Mouse (Mus musculus) bone marrow macrophage, adult 2 months (primary cell): ENCODE data around the gene Hamp2.

ENCODE experiments used
- CTCF ChIP-seq: IDR thresholded peaks from 2 replicates; pipeline ENCODE4 v1.5.1; 2012; ENCODE audit warnings: low read depth, mild to moderate bottlenecking, low read length, moderate library complexity
- POLR2A ChIP-seq: IDR thresholded peaks from 2 replicates; pipeline ENCODE4 v1.6.1; 2012; ENCODE audit warnings: mild to moderate bottlenecking, low read depth, low read length, borderline replicate concordance

DNA sequence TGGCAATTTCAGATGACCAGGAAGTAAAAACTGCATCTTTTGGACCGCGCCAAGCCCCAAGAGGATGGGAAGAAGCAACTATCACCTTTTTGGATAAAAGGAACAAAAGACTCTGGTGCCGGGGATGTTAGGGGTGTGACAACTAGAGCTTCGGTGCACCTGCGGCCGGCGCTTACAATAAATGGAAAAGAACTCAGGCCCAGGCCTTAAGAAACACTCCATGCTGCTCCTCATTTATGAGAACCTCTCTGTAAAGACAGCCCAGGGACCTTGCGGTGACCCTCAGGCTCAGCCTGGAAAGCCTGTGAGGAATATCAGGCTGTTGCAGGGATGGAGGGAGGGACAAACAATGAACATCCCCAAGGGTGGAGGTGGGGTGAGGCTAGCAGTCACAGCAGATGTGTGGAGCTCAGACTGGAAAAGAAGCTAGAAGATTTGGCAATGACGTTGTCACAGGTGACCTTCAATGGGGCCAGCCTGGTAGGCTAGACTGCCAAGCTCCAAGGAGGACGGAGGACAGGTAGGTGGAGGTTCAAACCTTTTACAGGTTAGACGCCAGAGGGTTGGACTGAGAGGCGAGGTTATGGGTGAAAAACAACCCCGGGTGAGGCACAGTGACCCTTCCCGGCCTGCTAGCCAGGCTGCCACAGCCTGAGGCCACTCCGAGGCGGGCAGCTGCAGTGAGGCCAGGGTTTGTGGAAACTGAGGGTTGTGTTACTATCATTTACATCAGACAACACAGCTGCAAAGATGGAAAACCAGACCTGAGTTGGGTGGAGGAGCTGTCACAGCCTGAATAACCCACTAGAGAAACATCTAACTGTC is 28.2 kb upstream of the Hamp2 start:
- TF ChIP-seq CTCF: no peak
- TF ChIP-seq POLR2A: no peak
